Mouse (Mus musculus) liver, postnatal 0 days (tissue): ENCODE measurements around the gene Dynlrb1.

ENCODE experiments used
- CTCF ChIP-seq: sonication (generic); IDR thresholded peaks from 2 replicates; pipeline ENCODE4 v1.5.1; 2016; ENCODE audit warnings: antibody characterized with exemption, low read depth
- EP300 ChIP-seq: IDR thresholded peaks from 2 replicates; pipeline ENCODE4 v1.6.1; 2016; ENCODE audit warnings: antibody characterized with exemption, low read depth, mild to moderate bottlenecking

DNA sequence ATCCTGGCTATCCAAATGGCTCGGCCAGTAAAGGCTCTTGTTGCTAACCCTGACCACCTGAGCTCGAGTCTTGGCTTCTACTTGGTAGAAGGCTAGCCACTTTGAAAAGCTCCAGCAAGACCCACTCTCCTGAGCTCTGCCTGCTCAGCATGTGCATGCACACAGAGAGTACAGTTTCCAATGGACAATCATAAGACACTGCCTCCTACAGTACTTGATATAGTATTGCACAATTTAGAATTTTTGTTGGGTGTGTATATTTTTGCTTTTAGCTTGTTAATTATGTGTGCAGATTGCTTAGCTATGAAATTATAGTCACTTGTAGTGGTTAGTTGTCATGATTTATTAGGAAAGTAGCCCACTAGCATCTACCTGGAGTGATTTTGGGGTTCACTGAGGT, 12.4 kb downstream of the Dynlrb1 start:
- TF ChIP-seq EP300 (no peak), CTCF (peak; percentile 39)
